Mouse (Mus musculus) bone marrow, adult 2 months (tissue): ENCODE results near the gene Gm26741.

Source experiments
- CTCF ChIP-seq: fragments of 200-500 bp; IDR thresholded peaks from 2 replicates; pipeline ENCODE4 v1.5.1; 2011; ENCODE audit warnings: low read length, control low read depth; ENCODE audit not compliant: control insufficient read depth, insufficient read depth
- POLR2A ChIP-seq: fragments of 200-500 bp; IDR thresholded peaks from 2 replicates; pipeline ENCODE4 v1.6.1; 2011; ENCODE audit warnings: low read depth, mild to moderate bottlenecking, control low read depth, low read length, borderline replicate concordance; ENCODE audit not compliant: control insufficient read depth

- TF ChIP-seq CTCF (no peak), POLR2A (no peak)
Observed at GRCm38 (mm10) chr10:52373834-52374233, 15.3 kb downstream of the Gm26741 start.
